Mouse (Mus musculus): Measurements from ENCODE around the gene Ltb4r1.

Ltb4r1 gene

DNA sequence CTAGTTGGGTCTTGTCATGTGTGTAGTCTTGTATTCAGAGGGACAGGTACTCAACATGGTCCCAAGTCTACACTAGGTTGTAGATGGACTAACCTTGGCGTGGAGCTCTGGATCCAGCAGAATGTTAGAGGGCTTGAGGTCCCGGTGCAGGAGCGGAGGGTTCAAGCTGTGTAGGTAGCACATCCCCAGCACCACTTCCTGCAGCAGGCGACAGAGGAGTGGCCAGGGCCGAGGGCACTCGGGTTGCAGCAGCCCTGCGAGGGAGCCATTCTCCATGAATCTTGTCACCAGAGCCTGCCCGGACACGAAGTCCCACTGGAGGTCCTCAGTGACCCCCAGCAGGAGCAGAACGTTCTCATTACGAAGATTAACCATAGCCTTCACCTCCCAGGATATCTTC, 22.0 kb downstream of the Ltb4r1 start:
- DNase-seq, result peak; percentile 83

DNA sequence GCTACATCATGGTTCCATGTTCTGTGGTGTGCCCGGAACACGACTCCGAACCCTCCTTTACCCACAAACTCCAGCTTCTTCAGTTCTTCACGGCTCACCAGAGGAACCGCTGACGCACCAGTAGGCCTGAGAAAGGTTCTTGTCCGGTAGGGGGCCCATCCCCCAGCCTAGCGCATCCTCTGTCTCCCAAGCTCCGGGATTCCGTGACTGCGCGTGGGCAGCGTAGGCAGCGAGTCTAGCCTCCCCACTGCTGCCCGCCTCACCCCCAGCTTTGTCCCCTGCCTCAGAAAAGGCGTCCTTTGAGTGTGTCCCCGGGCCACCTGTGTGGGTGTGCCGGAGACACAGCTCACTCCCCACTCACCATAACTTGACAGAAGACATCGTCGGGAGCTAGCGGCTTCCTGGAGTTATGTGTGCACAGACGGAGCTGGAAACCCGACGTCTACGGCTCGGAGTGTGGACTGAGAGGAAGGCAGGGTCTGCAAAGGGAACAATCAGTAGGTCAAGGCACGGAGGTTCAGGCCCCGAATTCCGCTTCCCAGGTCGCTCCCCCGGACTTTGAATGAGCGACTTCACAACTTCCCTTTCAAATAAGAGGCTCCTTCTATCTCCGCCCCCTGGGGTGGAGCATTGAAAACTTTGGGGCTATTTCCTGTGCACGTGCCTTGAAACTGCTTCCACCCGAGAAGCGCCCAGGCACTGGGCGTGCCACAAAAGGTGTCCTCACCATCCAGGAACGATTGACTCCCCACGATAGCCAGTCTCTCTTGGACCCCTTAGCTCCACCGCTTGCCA, 22.7 kb downstream of the Ltb4r1 start, which contains the start of gene Ripk3:
Ripk3 (minus strand) TSS at position 610 of the 795 bp plus-strand sequence.
- peak; percentile 97 for DNase-seq

- DNase-seq, result no peak
Observed at GRCm38 (mm10) chr14:55793461-55793860, 27.7 kb downstream of the Ltb4r1 start.

- DNase-seq, result peak; percentile 91
Observed at GRCm38 (mm10) chr14:55793946-55794345, 28.2 kb downstream of the Ltb4r1 start.

DNA sequence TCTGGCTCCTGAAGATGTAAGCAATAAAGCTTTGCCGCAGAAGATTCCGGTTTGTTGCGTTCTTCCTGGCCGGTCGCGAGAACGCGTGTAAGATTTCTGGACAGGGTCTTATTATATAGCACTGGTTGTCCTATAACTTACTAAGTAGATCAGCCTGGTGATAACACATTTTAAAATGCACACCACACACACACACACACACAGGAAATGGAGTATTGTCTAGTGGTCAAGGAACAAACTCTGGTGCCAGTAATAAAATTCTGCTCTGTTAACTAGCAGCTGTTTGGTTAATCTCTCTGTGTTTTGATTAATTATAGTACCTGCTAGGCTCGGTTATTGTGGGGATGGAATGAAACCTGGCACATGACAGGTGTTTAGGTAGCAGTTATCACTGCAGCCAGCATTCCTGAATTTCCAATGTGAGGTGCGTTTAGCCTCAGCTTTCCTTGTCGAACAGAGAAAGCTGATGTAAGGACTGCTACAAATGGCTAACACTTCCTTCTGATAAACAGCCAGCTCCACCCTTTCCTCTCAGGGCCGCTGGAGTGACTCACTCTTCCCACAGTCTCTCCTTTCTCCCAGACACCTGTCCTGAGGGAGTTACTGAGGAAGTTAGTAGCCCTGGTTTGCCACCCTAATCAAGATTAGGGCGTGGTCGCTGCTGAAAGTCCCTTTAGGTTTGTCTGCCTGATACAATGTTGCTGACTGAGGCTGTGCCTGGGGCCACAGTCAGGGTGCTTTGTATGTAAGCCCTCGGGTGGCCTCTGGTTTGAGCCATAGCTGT, 29.8 kb downstream of the Ltb4r1 start:
- DNase-seq, result peak; percentile 97

- peak; percentile 97 for DNase-seq
Observed at GRCm38 (mm10) chr14:55814885-55815284, 49.1 kb downstream of the Ltb4r1 start.

DNA sequence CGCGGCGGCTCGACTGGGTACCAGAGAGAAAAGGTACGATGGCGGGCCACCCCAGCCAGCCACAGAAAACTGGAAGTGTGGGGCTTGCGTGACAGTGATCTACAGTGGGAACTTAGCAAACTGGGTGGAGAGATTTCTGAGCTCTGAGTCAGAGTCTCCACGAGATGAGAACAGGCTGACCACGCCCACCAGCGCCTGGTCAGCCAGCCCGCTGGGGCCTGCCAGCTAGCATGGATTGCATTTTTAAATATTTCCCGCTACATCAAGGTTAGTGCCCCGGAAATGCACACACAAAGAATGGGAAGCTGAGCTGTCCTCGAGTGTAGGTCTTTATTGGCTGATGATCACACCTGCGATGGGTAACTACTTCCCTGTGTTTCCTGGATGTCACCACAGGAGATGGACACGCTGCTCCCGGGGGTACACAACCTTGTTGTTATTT, 49.6 kb downstream of the Ltb4r1 start:
- peak; percentile 97 for DNase-seq

Data from heart, adult 11 months (tissue).